Mouse (Mus musculus) bone marrow macrophage, adult 2 months (primary cell): ENCODE measurements around the gene Scnn1b. TPM values are rescaled to one million over a fixed set of nuclear protein-coding genes. Genes with fewer than 3 reads are reported as not detected.

ENCODE experiments used
- H3K27ac ChIP-seq: 2 replicates; pipeline ENCODE4 v1.5.1; 2012; ENCODE audit warnings: low read depth, low read length; ENCODE audit not compliant: insufficient read depth
- H3K4me1 ChIP-seq: 2 replicates; pipeline ENCODE4 v1.6.1; 2012; ENCODE audit warnings: low read length; ENCODE audit not compliant: control insufficient read depth, insufficient read depth
- H3K4me3 ChIP-seq: 2 replicates; pipeline ENCODE4 v1.5.1; 2012; ENCODE audit warnings: mild to moderate bottlenecking, low read length, moderate library complexity; ENCODE audit not compliant: insufficient read depth
- CTCF ChIP-seq: IDR thresholded peaks from 2 replicates; pipeline ENCODE4 v1.5.1; 2012; ENCODE audit warnings: low read depth, mild to moderate bottlenecking, low read length, moderate library complexity
- POLR2A ChIP-seq: IDR thresholded peaks from 2 replicates; pipeline ENCODE4 v1.6.1; 2012; ENCODE audit warnings: mild to moderate bottlenecking, low read depth, low read length, borderline replicate concordance
- polyA plus RNA-seq: library from polyadenylated mRNA; stranded (reverse); fragments of >200 nt; gene quantifications from 2 replicates; pipeline ENCODE4 v1.2.4, GENCODE M21; 2012; ENCODE audit not compliant: missing spikeins, insufficient read depth, insufficient read length

Scnn1b gene
- polyA plus RNA-seq, 1 experiment: not detected

GRCm38 (mm10) chr7:121936861-121937630, 72.2 kb downstream of the Scnn1b start:
- Histone ChIP-seq H3K4me1 (peaks cover 3% of the 10 kb centered on the region; the same call in 1 of the 2 replicates), H3K4me3 (no peak overlapping the region), H3K27ac (no peak overlapping the region)
- no peak for TF ChIP-seq CTCF
- TF ChIP-seq POLR2A: no peak

GRCm38 (mm10) chr7:121938124-121938891, 73.5 kb downstream of the Scnn1b start:
- no peak overlapping the region for H3K27ac ChIP-seq
- TF ChIP-seq POLR2A: no peak
- TF ChIP-seq CTCF: no peak
- peaks cover 3% of the 10 kb centered on the region; the same call in 1 of the 2 replicates for H3K4me1 ChIP-seq
- no peak overlapping the region for H3K4me3 ChIP-seq

GRCm38 (mm10) chr7:121939244-121939643, 74.4 kb downstream of the Scnn1b start:
- Histone ChIP-seq H3K27ac (no peak overlapping the region), H3K4me3 (no peak overlapping the region), H3K4me1 (peaks cover 3% of the 10 kb centered on the region; the same call in 1 of the 2 replicates)
- no peak for TF ChIP-seq POLR2A
- no peak for TF ChIP-seq CTCF

- peaks cover 3% of the 10 kb centered on the region; the same call in 1 of the 2 replicates for H3K4me1 ChIP-seq
- no peak overlapping the region for H3K27ac ChIP-seq
- no peak overlapping the region for H3K4me3 ChIP-seq
- TF ChIP-seq CTCF (no peak), POLR2A (no peak)
Observed at GRCm38 (mm10) chr7:121939729-121940128, 74.9 kb downstream of the Scnn1b start.

GRCm38 (mm10) chr7:121941016-121941415, 76.2 kb downstream of the Scnn1b start:
- Histone ChIP-seq H3K4me3 (no peak overlapping the region), H3K27ac (no peak overlapping the region), H3K4me1 (peaks cover under 1% of the 10 kb centered on the region; the same call in 1 of the 2 replicates)
- TF ChIP-seq CTCF: no peak
- no peak for TF ChIP-seq POLR2A

GRCm38 (mm10) chr7:121941640-121942039, 76.8 kb downstream of the Scnn1b start:
- TF ChIP-seq POLR2A: no peak
- no peak for TF ChIP-seq CTCF
- H3K27ac ChIP-seq: no peak overlapping the region
- H3K4me3 ChIP-seq: no peak overlapping the region
- H3K4me1 ChIP-seq: no peaks in the 10 kb centered on the region

- no peak overlapping the region for H3K27ac ChIP-seq
- H3K4me1 ChIP-seq: no peaks in the 10 kb centered on the region
- no peak overlapping the region for H3K4me3 ChIP-seq
- TF ChIP-seq CTCF: no peak
- no peak for TF ChIP-seq POLR2A
Observed at GRCm38 (mm10) chr7:121942371-121942770, 77.5 kb downstream of the Scnn1b start.

- no peak overlapping the region for H3K27ac ChIP-seq
- no peaks in the 10 kb centered on the region for H3K4me1 ChIP-seq
- no peak for TF ChIP-seq CTCF
- no peak for TF ChIP-seq POLR2A
Observed at GRCm38 (mm10) chr7:121946196-121946595, 81.4 kb downstream of the Scnn1b start.

GRCm38 (mm10) chr7:121947513-121947912, 82.7 kb downstream of the Scnn1b start:
- Histone ChIP-seq H3K27ac (no peak overlapping the region), H3K4me3 (no peak overlapping the region), H3K4me1 (no peaks in the 10 kb centered on the region)
- TF ChIP-seq CTCF: no peak
- TF ChIP-seq POLR2A: no peak

More at GRCm38 (mm10) chr7:121946196-121946595, 81.4 kb downstream of the Scnn1b start:
- H3K4me3 ChIP-seq: no peak overlapping the region

GRCm38 (mm10) chr7:121954891-121955669, 90.2 kb downstream of the Scnn1b start:
- TF ChIP-seq POLR2A (no peak), CTCF (no peak)
- H3K4me1 ChIP-seq: no peaks in the 10 kb centered on the region
- H3K4me3 ChIP-seq: no peak overlapping the region
- H3K27ac ChIP-seq: no peak overlapping the region
